Mouse (Mus musculus) brain, embryonic 14.5 days (tissue): ENCODE measurements around the gene Iqcf1.

ENCODE experiments used
- CTCF ChIP-seq: fragments of 200-500 bp; IDR thresholded peaks from 2 replicates; pipeline ENCODE4 v1.5.1; 2012; ENCODE audit warnings: inconsistent platforms, mild to moderate bottlenecking, moderate library complexity, borderline replicate concordance; ENCODE audit not compliant: insufficient read depth, insufficient read length; ENCODE audit errors: extremely low read depth
- POLR2A ChIP-seq: fragments of 200-500 bp; IDR thresholded peaks from 2 replicates; pipeline ENCODE4 v1.6.1; 2012; ENCODE audit warnings: mild to moderate bottlenecking, inconsistent platforms, borderline replicate concordance; ENCODE audit not compliant: poor library complexity, insufficient read depth, insufficient read length, severe bottlenecking; ENCODE audit errors: extremely low read depth

DNA sequence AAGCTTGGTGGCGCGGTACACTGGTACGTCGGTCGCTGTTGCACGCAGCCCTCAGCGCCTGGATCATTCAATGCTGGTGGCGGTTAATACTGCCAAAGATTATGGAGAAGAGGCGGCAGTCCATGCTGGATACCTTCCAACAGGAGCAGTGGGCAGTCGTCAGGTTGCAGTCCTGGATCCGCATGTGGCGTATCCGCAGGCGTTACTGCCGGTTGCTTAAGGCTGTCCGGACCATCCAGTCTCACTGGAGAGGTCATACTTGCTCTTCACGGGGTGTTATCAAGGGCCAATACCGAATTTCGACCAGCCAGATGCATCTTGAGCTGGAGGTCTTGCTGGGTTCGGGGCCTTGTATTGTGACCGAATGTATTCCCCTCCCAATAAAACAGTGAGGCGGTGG is 2.1 kb downstream of the Iqcf1 start:
- no peak for TF ChIP-seq POLR2A
- no peak for TF ChIP-seq CTCF
